Mouse (Mus musculus) G1E (cell line): ENCODE data around the gene Iqce.

ENCODE experiments used
- CTCF ChIP-seq: IDR thresholded peaks from 2 replicates; pipeline ENCODE4 v1.5.1; 2012; ENCODE audit warnings: low read depth, low read length, inconsistent platforms, mixed read lengths
- POLR2AphosphoS5 ChIP-seq: IDR thresholded peaks from 2 replicates; pipeline ENCODE4 v1.6.1; 2012; ENCODE audit warnings: low read depth, low read length, inconsistent platforms; ENCODE audit not compliant: insufficient replicate concordance
- TAL1 ChIP-seq: conservative IDR thresholded peaks from 2 replicates; pipeline ENCODE4 v1.6.1; 2012; ENCODE audit warnings: low read depth, low read length, inconsistent platforms, mixed read lengths

- TF ChIP-seq CTCF (no peak), TAL1 (no peak), POLR2AphosphoS5 (no peak)
These were observed 50.9 kb downstream of the Iqce start for GRCm38 (mm10) chr5:140651231-140651630.
